Mouse (Mus musculus): ENCODE measurements around the gene Cnnm1. TPM values are rescaled to one million over a fixed set of nuclear protein-coding genes. Genes with fewer than 3 reads are reported as not detected.

Gene Cnnm1
- total and polyA plus RNA-seq, 3 experiments: not detected

DNA sequence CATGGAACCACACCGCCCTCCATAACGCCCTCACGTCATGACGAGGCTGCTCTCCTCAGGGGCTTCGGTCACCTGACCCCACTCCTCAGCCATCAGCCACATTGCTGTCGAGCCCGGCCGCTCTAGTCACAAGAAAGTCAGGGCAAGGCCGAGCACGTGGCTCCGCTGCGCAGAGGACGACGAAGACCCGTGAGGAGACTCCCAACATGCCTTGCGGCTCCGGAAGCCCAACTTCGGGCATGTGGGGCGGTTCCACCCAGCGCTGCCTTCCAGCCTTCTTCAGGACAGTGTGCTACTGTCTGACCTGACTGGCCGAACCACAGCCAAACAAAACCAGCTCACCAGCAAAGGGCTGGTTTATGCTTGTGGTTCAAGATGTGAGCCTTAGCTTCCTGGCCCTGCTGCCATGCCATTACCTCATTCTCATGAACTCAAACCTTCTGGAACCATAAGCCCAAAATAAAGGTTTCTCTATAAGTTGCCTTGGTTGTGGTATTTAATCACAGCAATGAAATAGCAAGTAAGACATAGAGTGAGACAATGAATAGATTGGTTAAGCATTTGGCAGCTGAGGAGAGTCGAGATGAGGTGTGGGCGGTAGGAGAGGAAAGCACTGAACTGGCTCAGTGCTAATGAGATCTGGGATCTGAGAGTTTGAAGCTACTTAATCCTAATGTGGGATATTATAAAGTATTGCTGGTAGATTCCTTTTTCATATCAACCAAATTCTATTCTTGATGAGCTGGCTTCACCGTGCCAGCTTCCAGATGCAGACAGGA, 12.6 kb upstream of the Cnnm1 start:
- TF ChIP-seq ZNF384 (IDR thresholded peaks at IDR 0.05; ENCODE audit: low read depth, low read length): no peak
- no peak for TF ChIP-seq USF2 (conservative IDR thresholded peaks at IDR 0.05; ENCODE audit: low read depth, low read length)
- TF ChIP-seq CHD2 (IDR thresholded peaks at IDR 0.05; ENCODE audit: low read length): no peak
- no peak for TF ChIP-seq SIN3A (IDR thresholded peaks at IDR 0.05; ENCODE audit: low read length)
- no peak for TF ChIP-seq PAX5 (IDR thresholded peaks at IDR 0.05; ENCODE audit: low read length)
- no peak for TF ChIP-seq IRF4 (IDR thresholded peaks at IDR 0.05; ENCODE audit: low read depth, low read length)
- no peak for TF ChIP-seq RAD21 (IDR thresholded peaks at IDR 0.05; ENCODE audit: low read depth, low read length)
- no peak for TF ChIP-seq ETS1 (conservative IDR thresholded peaks at IDR 0.05; ENCODE audit: low read depth, low read length)
- TF ChIP-seq MAZ (IDR thresholded peaks at IDR 0.05; ENCODE audit: low read depth, low read length): no peak
- no peak for TF ChIP-seq JUN (IDR thresholded peaks at IDR 0.05; ENCODE audit: insufficient read depth, low read depth, low read length)
- no peak for TF ChIP-seq ZC3H11A (IDR thresholded peaks at IDR 0.05; ENCODE audit: low read depth, low read length)
- TF ChIP-seq UBTF (IDR thresholded peaks at IDR 0.05; ENCODE audit: low read depth, low read length): no peak
- TF ChIP-seq ELF1 (IDR thresholded peaks at IDR 0.05; ENCODE audit: low read depth, low read length): no peak
- TF ChIP-seq POLR2AphosphoS2 (IDR thresholded peaks at IDR 0.05; ENCODE audit: low read depth, low read length): no peak
- TF ChIP-seq MAFK (IDR thresholded peaks at IDR 0.05; ENCODE audit: insufficient replicate concordance, low read length): no peak
- TF ChIP-seq ZMIZ1 (IDR thresholded peaks at IDR 0.05; ENCODE audit: low read depth, low read length): no peak
- TF ChIP-seq CTCF (conservative IDR thresholded peaks at IDR 0.05 in 1 of 2, IDR thresholded peaks at IDR 0.05 in 1 of 2; ENCODE audit: low read depth in 2 of 2, low read length in 2 of 2): no peak
- no peak for TF ChIP-seq NRF1 (IDR thresholded peaks at IDR 0.05; ENCODE audit: low read depth, low read length)
- no peak for TF ChIP-seq TCF12 (IDR thresholded peaks at IDR 0.05; ENCODE audit: low read depth, low read length)
- TF ChIP-seq HCFC1 (IDR thresholded peaks at IDR 0.05; ENCODE audit: low read depth, low read length): no peak
- no peaks in the 10 kb centered on the region for H3K9me3 ChIP-seq (replicated peaks; ENCODE audit: low read length)
- no peaks in the 10 kb centered on the region for H3K79me2 ChIP-seq (replicated peaks; ENCODE audit: control insufficient read depth, extremely low read depth, insufficient read depth, poor library complexity, severe bottlenecking)
- DNase-seq (ENCODE audit: extremely low read depth): no peak
- no peaks in the 10 kb centered on the region for H3K27me3 ChIP-seq (replicated peaks)
- no peak overlapping the region for H3K4me2 ChIP-seq (ENCODE audit: insufficient read depth, low read depth, poor library complexity, severe bottlenecking)
- dilution Hi-C loops (cut with MboI; ENCODE audit: extremely low pct_ligation_motif_present, extremely low pct_unique_long_range_greater_than_20kb, low sequenced_read_pairs) (no loop called here), in situ Hi-C loops (cut with MboI; ENCODE audit: low pct_ligation_motif_present, low pct_unique_long_range_greater_than_20kb, low sequenced_read_pairs) (no loop called here)
- H3K9ac ChIP-seq (ENCODE audit: insufficient read depth, low read depth): no peak overlapping the region
- H3K4me1 ChIP-seq (ENCODE audit: control insufficient read depth in 1 of 2, insufficient read depth in 2 of 2): no peaks in the 10 kb centered on the region
- H3K27ac ChIP-seq (ENCODE audit: insufficient read depth, low read depth): no peak overlapping the region
- no peak overlapping the region for H3K4me3 ChIP-seq (replicated peaks in 1 of 3; ENCODE audit: low read depth in 2 of 3, low read length in 2 of 3, poor library complexity in 1 of 3)
- H3K36me3 ChIP-seq (replicated peaks in 1 of 2; ENCODE audit: control insufficient read depth in 1 of 2, insufficient read depth in 1 of 2, low read length in 1 of 2): no peaks in the 10 kb centered on the region

GRCm38 (mm10) chr19:43439246-43439645, 990 bp upstream of the Cnnm1 start:
- dilution Hi-C loops (cut with MboI; ENCODE audit: extremely low pct_ligation_motif_present, extremely low pct_unique_long_range_greater_than_20kb, low sequenced_read_pairs): no loop called here
- Histone ChIP-seq H3K27me3 (replicated peaks) (no peaks in the 10 kb centered on the region), H3K4me3 (replicated peaks in 1 of 3; ENCODE audit: low read depth in 2 of 3, low read length in 2 of 3, poor library complexity in 1 of 3) (no peak overlapping the region), H3K36me3 (replicated peaks in 1 of 2; ENCODE audit: control insufficient read depth in 1 of 2, insufficient read depth in 1 of 2, low read length in 1 of 2) (no peaks in the 10 kb centered on the region), H3K79me2 (replicated peaks; ENCODE audit: control insufficient read depth, extremely low read depth, insufficient read depth, poor library complexity, severe bottlenecking) (no peaks in the 10 kb centered on the region), H3K4me1 (ENCODE audit: control insufficient read depth in 1 of 2, insufficient read depth in 2 of 2) (no peaks in the 10 kb centered on the region), H3K9ac (ENCODE audit: insufficient read depth, low read depth) (no peak overlapping the region), H3K9me3 (replicated peaks; ENCODE audit: low read length) (peaks cover 16% of the 10 kb centered on the region), H3K4me2 (ENCODE audit: insufficient read depth, low read depth, poor library complexity, severe bottlenecking) (no peak overlapping the region), H3K27ac (ENCODE audit: insufficient read depth, low read depth) (no peak overlapping the region)
- no peak for DNase-seq (ENCODE audit: extremely low read depth)
- in situ Hi-C loops (cut with MboI; ENCODE audit: low pct_ligation_motif_present, low pct_unique_long_range_greater_than_20kb, low sequenced_read_pairs): no loop called here
- no peak for TF ChIP-seq NELFE (IDR thresholded peaks at IDR 0.05; ENCODE audit: low read depth, low read length)
- TF ChIP-seq RCOR1 (conservative IDR thresholded peaks at IDR 0.05; ENCODE audit: low read depth, low read length): no peak
- no peak for TF ChIP-seq ETS1 (conservative IDR thresholded peaks at IDR 0.05; ENCODE audit: low read depth, low read length)
- no peak for TF ChIP-seq POLR2A (IDR thresholded peaks at IDR 0.05; ENCODE audit: low read depth, low read length)
- TF ChIP-seq RAD21 (IDR thresholded peaks at IDR 0.05; ENCODE audit: low read depth, low read length): no peak
- TF ChIP-seq ZKSCAN1 (IDR thresholded peaks at IDR 0.05; ENCODE audit: borderline replicate concordance, low read depth, low read length): no peak
- no peak for TF ChIP-seq USF1 (IDR thresholded peaks at IDR 0.05; ENCODE audit: low read depth, low read length)
- TF ChIP-seq GABPA (IDR thresholded peaks at IDR 0.05; ENCODE audit: insufficient replicate concordance, low read depth, low read length): no peak
- TF ChIP-seq CHD2 (IDR thresholded peaks at IDR 0.05; ENCODE audit: low read length): no peak
- TF ChIP-seq HCFC1 (IDR thresholded peaks at IDR 0.05; ENCODE audit: low read depth, low read length): no peak
- no peak for TF ChIP-seq KAT2A (IDR thresholded peaks at IDR 0.05; ENCODE audit: insufficient replicate concordance, low read length)
- no peak for TF ChIP-seq MAX (IDR thresholded peaks at IDR 0.05; ENCODE audit: low read length)
- TF ChIP-seq PAX5 (IDR thresholded peaks at IDR 0.05; ENCODE audit: low read length): no peak
- no peak for TF ChIP-seq MAFK (IDR thresholded peaks at IDR 0.05; ENCODE audit: insufficient replicate concordance, low read length)
- TF ChIP-seq EP300 (IDR thresholded peaks at IDR 0.05; ENCODE audit: low read length): no peak
- no peak for TF ChIP-seq JUND (conservative IDR thresholded peaks at IDR 0.05; ENCODE audit: low read depth, low read length)
- no peak for TF ChIP-seq USF2 (conservative IDR thresholded peaks at IDR 0.05; ENCODE audit: low read depth, low read length)
- TF ChIP-seq SIN3A (IDR thresholded peaks at IDR 0.05; ENCODE audit: low read length): no peak
- TF ChIP-seq MYC (IDR thresholded peaks at IDR 0.05; ENCODE audit: low read depth, low read length): no peak
- no peak for TF ChIP-seq SMC3 (IDR thresholded peaks at IDR 0.05; ENCODE audit: low read depth, low read length)

All from CH12.LX (cell line).